Mouse (Mus musculus): Measurements from ENCODE around the gene Ttll12. TPM values are rescaled to one million over a fixed set of nuclear protein-coding genes. Genes with fewer than 3 reads are reported as not detected.

Ttll12 gene
- total RNA-seq, 2 experiments from 2014 or later, result 3.6 to 4.0 TPM

DNA sequence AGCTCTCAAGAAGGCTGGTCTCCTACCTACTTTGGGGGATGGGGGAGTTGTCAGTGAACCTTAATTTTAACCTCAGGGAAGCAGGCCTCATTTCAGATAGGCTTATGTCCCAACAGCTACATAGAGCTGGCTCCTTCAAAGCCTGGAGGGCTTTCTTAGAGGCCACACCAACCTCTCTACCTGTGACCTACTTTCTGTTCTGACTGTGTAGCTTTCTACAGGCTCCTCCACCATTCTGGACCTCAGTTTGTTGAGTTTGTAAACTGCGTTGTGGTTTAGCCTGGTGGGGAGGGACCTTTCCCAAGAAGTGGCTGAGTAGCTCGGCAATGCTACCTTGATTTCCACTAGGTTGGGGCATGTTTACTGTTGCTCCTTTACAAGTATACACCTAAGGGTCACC lies 67.2 kb downstream of the Ttll12 start:
- no peak for DNase-seq (ENCODE audit: low spot score)

GRCm38 (mm10) chr15:83527092-83527437 lies 67.9 kb downstream of the Ttll12 start:
- no peak for DNase-seq (ENCODE audit: low spot score)

GRCm38 (mm10) chr15:83526424-83527091 lies 68.4 kb downstream of the Ttll12 start, which contains the start of gene Bik:
Gene Bik (plus strand): TSS chr15:83526862.
- DNase-seq (ENCODE audit: low spot score), result peak; percentile 55

Other genes with a start within 250 kb of the Ttll12 start
- gene Arfgap3, start 244.9 kb downstream of the Ttll12 start, total RNA-seq (2021), result 1 to 10 TPM; 5.4 to 6.0 TPM
- 10 to 100 TPM; 49.4 to 75.6 TPM for gene Pacsin2, start 130.6 kb downstream of the Ttll12 start, total RNA-seq (2021)
- 1 to 10 TPM; 3.5 to 4.3 TPM for gene Ttll1, start 84.3 kb downstream of the Ttll12 start, total RNA-seq (2021)
- 1 to 10 TPM in 1 of 2 experiments, under 1 TPM in 1; 0.91 to 1.4 TPM for gene Bik, start 68.3 kb downstream of the Ttll12 start, total RNA-seq (2021)
- 10 to 100 TPM; 19.6 to 26.8 TPM for gene Tspo, start 31.6 kb downstream of the Ttll12 start, total RNA-seq (2021)
- 10 to 100 TPM; 20.4 to 22.1 TPM for gene Mcat, start 31.4 kb downstream of the Ttll12 start, total RNA-seq (2021)
- gene Scube1, start 129.9 kb upstream of the Ttll12 start, total RNA-seq (2021), result under 1 TPM; 0.14 to 0.27 TPM
- gene Mpped1, start 184.3 kb upstream of the Ttll12 start, total RNA-seq (2021), result not detected